Mouse (Mus musculus) activated CD4-positive, CD25-positive, alpha-beta regulatory T cell (primary cell): ENCODE measurements around the gene Spata9. TPM values are rescaled to one million over a fixed set of nuclear protein-coding genes. Genes with fewer than 3 reads are reported as not detected.

ENCODE experiments used
- polyA plus RNA-seq, 2 experiments: library from polyadenylated mRNA; unstranded; fragments of 100-300 nt; shearing (Covaris generic); gene quantifications; one replicate each; pipeline ENCODE4 v1.2.1; 2017

Spata9 gene
- under 1 TPM in 1 of 2 experiments, not detected in 1; 0.22 TPM for polyA plus RNA-seq

GRCm38 (mm10) chr13:75966850-75967249, at the start of gene Spata9:
Spata9 (plus strand) TSS chr13:75967150.

DNA sequence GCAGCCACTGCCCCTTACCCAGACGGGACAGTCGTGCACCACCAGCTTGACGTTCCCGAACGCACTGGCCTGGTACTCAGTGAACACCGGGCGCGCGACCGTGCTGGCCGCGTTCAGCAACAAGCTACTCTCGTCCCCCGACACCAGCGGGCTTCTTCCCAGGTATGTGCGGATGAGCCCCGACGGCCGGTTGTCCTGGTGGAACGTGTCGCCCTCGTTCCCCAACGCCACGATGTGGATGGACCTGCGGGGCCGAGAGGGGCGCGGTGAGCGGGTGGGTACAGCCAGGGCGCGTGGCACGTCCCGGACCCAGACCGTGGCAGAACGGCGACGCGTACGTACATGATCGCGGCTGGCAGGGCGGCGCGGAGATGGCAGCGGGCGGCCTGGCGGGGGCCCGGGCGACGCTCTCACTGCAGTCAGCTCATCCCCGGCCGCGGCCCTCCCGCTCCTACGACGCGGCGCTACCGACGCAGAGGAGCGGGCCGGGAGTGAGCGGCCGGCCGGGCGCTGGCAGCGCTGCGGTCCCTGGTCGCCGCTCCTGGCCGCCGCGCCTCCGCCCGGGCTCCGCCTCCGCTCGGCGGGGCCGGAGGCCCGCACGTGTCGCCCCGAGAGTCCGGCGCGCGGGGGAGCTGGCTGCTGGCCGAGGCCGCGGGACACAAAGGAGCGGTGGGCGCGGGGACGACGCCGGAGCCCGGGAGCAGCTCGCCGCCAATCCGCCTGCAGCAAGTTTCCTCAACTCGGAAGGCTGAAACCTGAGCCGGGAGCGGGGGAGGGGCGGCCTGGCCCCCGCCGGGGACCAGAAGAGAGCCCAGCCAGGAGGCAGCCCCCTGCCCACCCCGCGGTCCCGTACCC, 23.5 kb upstream of the Spata9 start, which contains the start of gene Rhobtb3:
Rhobtb3 (minus strand) TSS at position 737 of the 855 bp plus-strand sequence.

GRCm38 (mm10) chr13:76017974-76018843, 51.3 kb downstream of the Spata9 start, which contains the start of gene Rfesd:
Rfesd (minus strand) TSS chr13:76018719.

Other genes with a start within 250 kb of the Spata9 start
- 100 to 1,000 TPM; 234 to 723 TPM for gene Glrx, start 127.3 kb upstream of the Spata9 start, polyA plus RNA-seq
- gene Rhobtb3, start 23.2 kb upstream of the Spata9 start, polyA plus RNA-seq = under 1 TPM; 0.04 to 0.49 TPM
- gene Rfesd, start 51.6 kb downstream of the Spata9 start, polyA plus RNA-seq = 10 to 100 TPM; 26.6 to 33.4 TPM
- under 1 TPM in 1 of 2 experiments, not detected in 1; 0.21 TPM for gene Gpr150, start 89.8 kb downstream of the Spata9 start, polyA plus RNA-seq
- gene Arsk, start 131.5 kb downstream of the Spata9 start, polyA plus RNA-seq = 1 to 10 TPM; 3.3 to 5.3 TPM
- gene Ttc37, start 131.6 kb downstream of the Spata9 start, polyA plus RNA-seq = 10 to 100 TPM; 15.9 to 19.6 TPM